In the genomic region with DNA sequence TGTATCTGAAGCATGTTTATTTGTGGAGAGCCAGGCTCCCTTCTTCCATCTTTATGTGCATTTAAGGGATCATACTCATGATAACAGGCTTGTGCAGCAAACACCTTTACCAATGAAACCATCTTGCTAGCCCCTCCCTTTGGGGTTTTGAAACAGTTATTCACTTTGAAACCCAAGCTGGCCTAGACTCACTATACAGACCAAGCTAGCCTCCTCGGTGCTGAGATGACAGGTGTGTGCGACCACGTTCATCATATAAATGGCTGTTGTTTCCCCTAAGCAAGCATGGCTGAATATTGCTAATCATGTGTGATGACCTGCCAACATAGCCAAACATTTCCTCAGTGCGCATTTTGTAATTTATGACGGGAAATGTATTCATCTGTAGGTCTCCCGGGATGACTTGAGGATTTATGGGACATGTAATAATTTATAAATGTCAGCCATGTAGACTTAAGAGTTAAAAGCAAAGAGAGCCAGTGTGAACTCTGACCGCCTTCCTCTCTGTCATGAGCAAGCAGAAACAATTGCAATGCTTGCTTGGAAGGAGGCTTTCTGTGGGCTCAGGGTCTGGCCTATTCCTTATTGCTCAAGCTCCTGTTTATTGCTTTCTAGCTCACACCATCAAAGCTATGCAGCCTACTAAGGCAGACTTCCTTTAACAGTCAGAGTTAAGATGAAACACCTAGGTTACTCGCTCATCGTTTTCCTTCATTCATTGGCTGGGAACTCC, we compare ENCODE assay signal across 16 mouse cellular contexts.
DNase-seq lines count a peak whose midpoint lies in the region; ATAC-seq and TF ChIP-seq lines count a peak whose summit lies in the region.
"Had no signal": no experiment of that assay in that cellular context is flagged by ENCODE, and none has a peak within 500 bp of the region (broad histone marks: within the 10 kb centered on the region; RNA-seq: fewer than 3 reads in every experiment).

No protein-coding gene starts in this region.

- no peak overlapping the region for H3K9ac ChIP-seq in neural tube, embryonic 15.5 days (replicated peaks)
- H3K9ac ChIP-seq in intestine, postnatal 0 days (ENCODE audit: low read depth, low read length): no peak overlapping the region
- no peak overlapping the region for H3K9ac ChIP-seq in midbrain, embryonic 15.5 days
- H3K9ac ChIP-seq: embryonic facial prominence, embryonic 13.5 days; hindbrain, embryonic 13.5 days; limb, embryonic 15.5 days had no signal

- no peak overlapping the region for H3K4me2 ChIP-seq in neural tube, embryonic 15.5 days
- no peak overlapping the region for H3K4me2 ChIP-seq in intestine, postnatal 0 days (replicated peaks; ENCODE audit: low read depth)
- no peak overlapping the region for H3K4me2 ChIP-seq in midbrain, embryonic 15.5 days
- H3K4me2 ChIP-seq: embryonic facial prominence, embryonic 13.5 days; hindbrain, embryonic 13.5 days; limb, embryonic 15.5 days had no signal

- H3K27me3 ChIP-seq in neural tube, embryonic 15.5 days (replicated peaks): no peaks in the 10 kb centered on the region
- H3K27me3 ChIP-seq in intestine, postnatal 0 days (replicated peaks; ENCODE audit: control insufficient read depth, insufficient read depth, low read length): no peaks in the 10 kb centered on the region
- H3K27me3 ChIP-seq in midbrain, embryonic 15.5 days (replicated peaks): no peaks in the 10 kb centered on the region
- H3K27me3 ChIP-seq: embryonic facial prominence, embryonic 13.5 days; hindbrain, embryonic 13.5 days; limb, embryonic 15.5 days had no signal

- ATAC-seq in neural tube, embryonic 15.5 days (ENCODE audit: low FRiP score): no peak; the same call in 1 of the 2 replicates
- peak; percentile 91 for ATAC-seq in intestine, postnatal 0 days
- no peak for ATAC-seq in midbrain, embryonic 15.5 days (replicated peaks)

- no peak overlapping the region for H3K27ac ChIP-seq in neural tube, embryonic 15.5 days (replicated peaks)
- 0 out of 2 replicates have a peak overlapping the region, but pooled peaks have one; percentile 0 for H3K27ac ChIP-seq in intestine, postnatal 0 days (ENCODE audit: low read depth, low read length)
- H3K27ac ChIP-seq in midbrain, embryonic 15.5 days: no peak overlapping the region
- H3K27ac ChIP-seq: embryonic facial prominence, embryonic 13.5 days; hindbrain, embryonic 13.5 days; limb, embryonic 15.5 days had no signal

- H3K4me3 ChIP-seq in neural tube, embryonic 15.5 days (replicated peaks): no peak overlapping the region
- no peak overlapping the region for H3K4me3 ChIP-seq in intestine, postnatal 0 days (ENCODE audit: low read depth, low read length)
- H3K4me3 ChIP-seq in midbrain, embryonic 15.5 days: no peak overlapping the region
- H3K4me3 ChIP-seq: embryonic facial prominence, embryonic 13.5 days; hindbrain, embryonic 13.5 days; limb, embryonic 15.5 days had no signal

- WGBS in neural tube, embryonic 15.5 days: 15% methylated on average over 9 of the region's 9 CpGs
- 28% methylated on average over 9 of the region's 9 CpGs for WGBS in intestine, postnatal 0 days
- 78% methylated on average over 9 of the region's 9 CpGs for WGBS in midbrain, embryonic 15.5 days

- no peak for TF ChIP-seq CTCF in intestine, postnatal 0 days (IDR thresholded peaks at IDR 0.05; ENCODE audit: low read depth)

- peaks cover 11% of the 10 kb centered on the region for H3K4me1 ChIP-seq in neural tube, embryonic 15.5 days
- H3K4me1 ChIP-seq in intestine, postnatal 0 days (replicated peaks; ENCODE audit: control insufficient read depth, insufficient read depth, low read length): no peaks in the 10 kb centered on the region
- H3K4me1 ChIP-seq in midbrain, embryonic 15.5 days: peaks cover 4% of the 10 kb centered on the region; the same call in 1 of the 2 replicates
- H3K4me1 ChIP-seq: embryonic facial prominence, embryonic 13.5 days; limb, embryonic 15.5 days had no signal

- H3K9me3 ChIP-seq in neural tube, embryonic 15.5 days (replicated peaks): no peaks in the 10 kb centered on the region
- H3K9me3 ChIP-seq in intestine, postnatal 0 days (ENCODE audit: control insufficient read depth): no peaks in the 10 kb centered on the region
- no peaks in the 10 kb centered on the region for H3K9me3 ChIP-seq in midbrain, embryonic 15.5 days
- H3K9me3 ChIP-seq: embryonic facial prominence, embryonic 13.5 days; hindbrain, embryonic 13.5 days; limb, embryonic 15.5 days had no signal

- peak; percentile 41 for DNase-seq in embryo, embryonic 10 days (ENCODE audit: low spot score)
- DNase-seq in embryo, embryonic 9.5 days (ENCODE audit: extremely low spot score): no peak
- DNase-seq in neural tube, embryonic 10.5 days (ENCODE audit: extremely low spot score, low spot score): peak; percentile 32
- no peak for DNase-seq in adrenal gland, postnatal 36 days
- no peak for DNase-seq in heart, postnatal 14 days
- DNase-seq: cerebellum, postnatal 14 days; gastrocnemius, postnatal 25 days; layer of hippocampus, postnatal 36 days; lung, postnatal 10 days; thymus, postnatal 4 days had no signal

- no peaks in the 10 kb centered on the region for H3K36me3 ChIP-seq in neural tube, embryonic 15.5 days
- H3K36me3 ChIP-seq in intestine, postnatal 0 days (ENCODE audit: control insufficient read depth, insufficient read depth): peaks cover 17% of the 10 kb centered on the region
- H3K36me3 ChIP-seq in midbrain, embryonic 15.5 days (replicated peaks): no peaks in the 10 kb centered on the region
- H3K36me3 ChIP-seq: embryonic facial prominence, embryonic 13.5 days; hindbrain, embryonic 13.5 days; limb, embryonic 15.5 days had no signal

- intact Hi-C loops in heart, postnatal 14 days (cut with DNase I): no loop called here

Comparison
In these comparisons a context has a peak if more than half of its experiments do, and no peak if none do; other contexts are left out.
1. DNase-seq: peak in embryo, embryonic 10 days (single experiment) and neural tube, embryonic 10.5 days (single experiment); none in embryo, embryonic 9.5 days (single experiment), adrenal gland, postnatal 36 days (0 of 2) and heart, postnatal 14 days (0 of 2).